Mouse (Mus musculus): Measurements from ENCODE around the gene Stac3. TPM values are rescaled to one million over a fixed set of nuclear protein-coding genes. Genes with fewer than 3 reads are reported as not detected.

The Stac3 gene
- total RNA-seq, 1 experiment: 1.1 TPM

DNA sequence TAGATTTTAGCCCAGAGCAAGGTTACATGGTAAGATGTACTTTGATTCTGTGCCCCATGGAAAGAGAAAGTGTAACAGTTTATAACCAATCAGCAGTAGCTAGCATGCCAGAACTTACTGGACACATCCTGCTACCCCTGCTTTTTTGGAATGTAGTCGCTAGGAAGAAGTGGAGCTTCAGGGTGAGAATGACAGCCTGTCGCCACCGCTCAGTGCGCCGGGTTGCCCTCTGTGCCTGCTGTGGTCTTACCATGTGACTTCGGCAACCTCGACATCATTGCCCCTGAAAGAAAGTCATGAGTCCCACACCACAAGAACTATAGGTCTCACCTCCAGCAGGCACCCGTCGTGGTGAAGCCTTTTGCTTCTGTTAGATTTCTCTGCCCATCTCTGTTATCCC lies 28.8 kb upstream of the Stac3 start:
- peaks cover 13% of the 10 kb centered on the region; the same call in 1 of the 2 replicates for H3K36me3 ChIP-seq (ENCODE audit: control insufficient read depth, insufficient read depth, low read length, poor library complexity, severe bottlenecking)
- no peak for DNase-seq (ENCODE audit: low read depth, low spot score)
- TF ChIP-seq ZC3H11A (IDR thresholded peaks at IDR 0.05; ENCODE audit: borderline replicate concordance, low read depth, low read length) (no peak), MAFK (IDR thresholded peaks at IDR 0.05; ENCODE audit: insufficient read depth, low read depth, low read length) (no peak), HCFC1 (IDR thresholded peaks at IDR 0.05; ENCODE audit: borderline replicate concordance, insufficient read depth, low read length) (no peak), CHD2 (IDR thresholded peaks at IDR 0.05; ENCODE audit: low read depth, low read length) (no peak)
- no peak overlapping the region for H3K9ac ChIP-seq (ENCODE audit: insufficient read depth, low read depth, low read length, poor library complexity, severe bottlenecking)
- in situ Hi-C loops (cut with MboI; ENCODE audit: low sequenced_read_pairs in 2 of 2, unreplicated experiment in 2 of 2): no loop called here
- H3K9me3 ChIP-seq (ENCODE audit: control insufficient read depth, insufficient read depth, low read depth, low read length): no peaks in the 10 kb centered on the region
- H3K4me3 ChIP-seq (ENCODE audit: insufficient read depth in 1 of 2, low read depth in 1 of 2, low read length in 2 of 2, poor library complexity in 1 of 2, severe bottlenecking in 1 of 2): no peak overlapping the region
- no peaks in the 10 kb centered on the region for H3K4me1 ChIP-seq (ENCODE audit: control insufficient read depth in 2 of 2, insufficient read depth in 2 of 2, low read length in 2 of 2, poor library complexity in 1 of 2)
- H3K27ac ChIP-seq (ENCODE audit: insufficient read depth, low read depth, low read length, poor library complexity, severe bottlenecking): no peak overlapping the region

- Histone ChIP-seq H3K9ac (ENCODE audit: insufficient read depth, low read depth, low read length, poor library complexity, severe bottlenecking) (no peak overlapping the region), H3K27ac (ENCODE audit: insufficient read depth, low read depth, low read length, poor library complexity, severe bottlenecking) (no peak overlapping the region), H3K4me3 (ENCODE audit: insufficient read depth in 1 of 2, low read depth in 1 of 2, low read length in 2 of 2, poor library complexity in 1 of 2, severe bottlenecking in 1 of 2) (no peak overlapping the region), H3K36me3 (ENCODE audit: control insufficient read depth, insufficient read depth, low read length, poor library complexity, severe bottlenecking) (peaks cover 15% of the 10 kb centered on the region; the same call in 1 of the 2 replicates), H3K9me3 (ENCODE audit: control insufficient read depth, insufficient read depth, low read depth, low read length) (no peaks in the 10 kb centered on the region), H3K4me1 (ENCODE audit: control insufficient read depth in 2 of 2, insufficient read depth in 2 of 2, low read length in 2 of 2, poor library complexity in 1 of 2) (no peaks in the 10 kb centered on the region; a peak in 1 of 4 replicates)
- in situ Hi-C loops (cut with MboI; ENCODE audit: low sequenced_read_pairs in 2 of 2, unreplicated experiment in 2 of 2): no loop called here
- TF ChIP-seq ZNF384 (IDR thresholded peaks at IDR 0.05; ENCODE audit: low read depth, low read length) (no peak), CHD2 (IDR thresholded peaks at IDR 0.05; ENCODE audit: low read depth, low read length) (no peak), MAFK (IDR thresholded peaks at IDR 0.05; ENCODE audit: insufficient read depth, low read depth, low read length) (no peak), HCFC1 (IDR thresholded peaks at IDR 0.05; ENCODE audit: borderline replicate concordance, insufficient read depth, low read length) (no peak), ZC3H11A (IDR thresholded peaks at IDR 0.05; ENCODE audit: borderline replicate concordance, low read depth, low read length) (no peak)
- DNase-seq (ENCODE audit: low read depth, low spot score): no peak
These were observed 26.3 kb upstream of the Stac3 start for GRCm38 (mm10) chr10:127475175-127475574.

- Histone ChIP-seq H3K4me1 (ENCODE audit: control insufficient read depth in 2 of 2, insufficient read depth in 2 of 2, low read length in 2 of 2, poor library complexity in 1 of 2) (no peaks in the 10 kb centered on the region; a peak in 1 of 4 replicates), H3K36me3 (ENCODE audit: control insufficient read depth, insufficient read depth, low read length, poor library complexity, severe bottlenecking) (peaks cover 18% of the 10 kb centered on the region; the same call in 1 of the 2 replicates)
These were observed 24.9 kb upstream of the Stac3 start for GRCm38 (mm10) chr10:127476541-127476940.

GRCm38 (mm10) chr10:127477301-127477700 lies 24.2 kb upstream of the Stac3 start:
- DNase-seq (ENCODE audit: low read depth, low spot score): no peak
- TF ChIP-seq HCFC1 (IDR thresholded peaks at IDR 0.05; ENCODE audit: borderline replicate concordance, insufficient read depth, low read length) (no peak), ZNF384 (IDR thresholded peaks at IDR 0.05; ENCODE audit: low read depth, low read length) (no peak), ZC3H11A (IDR thresholded peaks at IDR 0.05; ENCODE audit: borderline replicate concordance, low read depth, low read length) (no peak), CHD2 (IDR thresholded peaks at IDR 0.05; ENCODE audit: low read depth, low read length) (no peak), MAFK (IDR thresholded peaks at IDR 0.05; ENCODE audit: insufficient read depth, low read depth, low read length) (no peak)
- in situ Hi-C loops (cut with MboI; ENCODE audit: low sequenced_read_pairs in 2 of 2, unreplicated experiment in 2 of 2): no loop called here
- Histone ChIP-seq H3K27ac (ENCODE audit: insufficient read depth, low read depth, low read length, poor library complexity, severe bottlenecking) (no peak overlapping the region), H3K4me3 (ENCODE audit: insufficient read depth in 1 of 2, low read depth in 1 of 2, low read length in 2 of 2, poor library complexity in 1 of 2, severe bottlenecking in 1 of 2) (no peak overlapping the region), H3K9me3 (ENCODE audit: control insufficient read depth, insufficient read depth, low read depth, low read length) (no peaks in the 10 kb centered on the region), H3K36me3 (ENCODE audit: control insufficient read depth, insufficient read depth, low read length, poor library complexity, severe bottlenecking) (peaks cover 16% of the 10 kb centered on the region; the same call in 1 of the 2 replicates), H3K9ac (ENCODE audit: insufficient read depth, low read depth, low read length, poor library complexity, severe bottlenecking) (no peak overlapping the region), H3K4me1 (ENCODE audit: control insufficient read depth in 2 of 2, insufficient read depth in 2 of 2, low read length in 2 of 2, poor library complexity in 1 of 2) (no peaks in the 10 kb centered on the region; a peak in 1 of 4 replicates)

More at GRCm38 (mm10) chr10:127476541-127476940, 24.9 kb upstream of the Stac3 start:
- in situ Hi-C loops (cut with MboI; ENCODE audit: low sequenced_read_pairs in 2 of 2, unreplicated experiment in 2 of 2): no loop called here
- no peak for DNase-seq (ENCODE audit: low read depth, low spot score)
- no peak overlapping the region for H3K9ac ChIP-seq (ENCODE audit: insufficient read depth, low read depth, low read length, poor library complexity, severe bottlenecking)
- TF ChIP-seq CHD2 (IDR thresholded peaks at IDR 0.05; ENCODE audit: low read depth, low read length): no peak
- no peak for TF ChIP-seq ZNF384 (IDR thresholded peaks at IDR 0.05; ENCODE audit: low read depth, low read length)
- TF ChIP-seq HCFC1 (IDR thresholded peaks at IDR 0.05; ENCODE audit: borderline replicate concordance, insufficient read depth, low read length): no peak
- TF ChIP-seq ZC3H11A (IDR thresholded peaks at IDR 0.05; ENCODE audit: borderline replicate concordance, low read depth, low read length): no peak
- no peak for TF ChIP-seq MAFK (IDR thresholded peaks at IDR 0.05; ENCODE audit: insufficient read depth, low read depth, low read length)
- no peak overlapping the region for H3K4me3 ChIP-seq (ENCODE audit: insufficient read depth in 1 of 2, low read depth in 1 of 2, low read length in 2 of 2, poor library complexity in 1 of 2, severe bottlenecking in 1 of 2)
- H3K9me3 ChIP-seq (ENCODE audit: control insufficient read depth, insufficient read depth, low read depth, low read length): no peaks in the 10 kb centered on the region
- no peak overlapping the region for H3K27ac ChIP-seq (ENCODE audit: insufficient read depth, low read depth, low read length, poor library complexity, severe bottlenecking)
